Mouse (Mus musculus) limb, embryonic 15.5 days (tissue): ENCODE data around the gene Ubqln4. TPM values are rescaled to one million over a fixed set of nuclear protein-coding genes. Genes with fewer than 3 reads are reported as not detected.
A peak's percentile ranks its signal among the peaks of the same experiment; 100 is the strongest.

Experiments
- ATAC-seq: fragments of 200-750 bp; cut with Nextera tagmentation; 2 replicates; pipeline ENCODE4 v1.8.0; 2017; ENCODE audit warnings: low read depth, moderate TSS enrichment; ENCODE audit not compliant: insufficient number of reproducible peaks, low FRiP score, low TSS enrichment
- H3K27ac ChIP-seq: fragments of 300-500 bp; sonication (generic); 2 replicates; pipeline ENCODE4 v1.5.1; 2015; ENCODE audit warnings: moderate library complexity, mild to moderate bottlenecking, inconsistent platforms
- H3K27me3 ChIP-seq: fragments of 300-500 bp; sonication (generic); 2 replicates; pipeline ENCODE4 v1.6.1; 2015; ENCODE audit warnings: inconsistent platforms
- H3K36me3 ChIP-seq: fragments of 300-500 bp; sonication (generic); 2 replicates; pipeline ENCODE4 v1.6.1; 2015; ENCODE audit warnings: inconsistent platforms
- H3K4me1 ChIP-seq: fragments of 300-500 bp; sonication (generic); 2 replicates; pipeline ENCODE4 v1.6.1; 2015; ENCODE audit warnings: inconsistent platforms
- H3K4me2 ChIP-seq: fragments of 300-500 bp; sonication (generic); 2 replicates; pipeline ENCODE4 v1.6.1; 2015; ENCODE audit warnings: mild to moderate bottlenecking, inconsistent platforms
- H3K4me3 ChIP-seq: fragments of 300-500 bp; sonication (generic); 2 replicates; pipeline ENCODE4 v1.5.1; 2015; ENCODE audit warnings: mild to moderate bottlenecking, inconsistent platforms
- H3K9ac ChIP-seq: fragments of 300-500 bp; sonication (generic); 2 replicates; pipeline ENCODE4 v1.6.1; 2015; ENCODE audit warnings: inconsistent platforms
- H3K9me3 ChIP-seq: fragments of 300-500 bp; sonication (generic); 2 replicates; pipeline ENCODE4 v1.6.1; 2016; ENCODE audit warnings: inconsistent platforms
- WGBS: fragments of 180-500 bp; shearing (Covaris S2); methylation state at CpG from one replicate; pipeline ENCODE4 v1.1.7; 2015; 5-methylcytosine and 5-hydroxymethylcytosine counted together
- polyA plus RNA-seq: library from polyadenylated mRNA; unstranded; fragments of >200 nt; fragmentation: Nextera tagmentation; extraction: Ambion mirVana; gene quantifications from 2 replicates; pipeline ENCODE4 v1.2.1, GENCODE M21; 2015

Ubqln4 gene
- polyA plus RNA-seq = 39.6 and 44.1 TPM in 2 replicates

- H3K4me3 ChIP-seq = peak within 1 kb of the TSS; percentile 63
- H3K9me3 ChIP-seq = no peaks in the 10 kb centered on the region
- peaks cover 36% of the 10 kb centered on the region for H3K36me3 ChIP-seq
- peak; percentile 85 for ATAC-seq
- under 1% methylated on average over 32 of the region's 37 CpGs for WGBS
- peaks cover 31% of the 10 kb centered on the region for H3K4me1 ChIP-seq
- H3K4me2 ChIP-seq = peak within 1 kb of the TSS; percentile 79
- peak within 1 kb of the TSS; percentile 97 for H3K27ac ChIP-seq
- no peaks in the 10 kb centered on the region for H3K27me3 ChIP-seq
- H3K9ac ChIP-seq = peak within 1 kb of the TSS; percentile 55
Observed at GRCm38 (mm10) chr3:88553525-88553879, at the start of gene Ubqln4. TSS of gene Ubqln4 (plus strand) at chr3:88553758.

DNA sequence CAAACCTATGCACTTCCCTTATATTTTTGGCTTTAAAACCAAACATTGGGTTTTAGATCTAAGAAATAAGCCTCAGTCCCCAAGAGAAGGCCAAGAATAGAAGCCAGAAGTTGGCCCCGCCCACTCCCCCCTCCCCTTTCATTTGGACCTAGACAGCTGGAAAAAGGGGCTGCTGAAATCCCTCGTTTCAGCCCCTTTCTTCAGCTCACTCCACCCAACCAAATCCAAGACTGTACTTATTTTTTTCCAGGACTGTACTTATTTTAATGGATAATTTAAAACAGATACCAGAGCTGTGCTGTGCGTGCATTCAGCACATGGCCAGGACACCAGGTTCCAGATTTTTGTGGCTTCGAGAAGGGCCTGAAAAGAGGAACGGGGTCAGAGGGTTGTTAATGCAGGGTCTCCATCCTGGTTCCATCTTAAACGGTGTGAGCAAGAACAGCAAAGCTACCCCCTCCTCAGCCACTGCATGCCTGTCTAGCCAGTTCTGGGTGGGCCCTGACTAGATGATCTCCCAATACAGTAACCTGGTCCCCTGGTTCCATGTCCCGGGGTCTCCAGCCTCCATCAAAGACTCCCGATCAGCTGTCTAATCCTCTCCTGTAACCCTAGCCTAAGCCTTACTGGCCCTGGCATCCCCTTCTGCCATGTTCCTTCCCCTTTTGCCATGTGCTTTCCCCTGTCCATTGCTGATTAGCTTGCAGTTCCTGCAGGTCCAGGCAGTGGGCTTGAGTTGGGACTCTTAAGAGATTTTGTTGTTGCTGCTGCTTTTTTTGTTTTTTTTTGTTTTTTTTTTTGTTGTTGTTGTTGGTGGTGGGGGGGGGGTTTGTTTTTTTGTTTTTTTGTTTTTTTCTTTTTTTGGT, 49.4 kb upstream of the Ubqln4 start:
- Histone ChIP-seq H3K27me3 (no peaks in the 10 kb centered on the region), H3K4me2 (peak overlapping the region; percentile 69), H3K9ac (no peak overlapping the region), H3K27ac (peak overlapping the region; percentile 98), H3K9me3 (no peaks in the 10 kb centered on the region), H3K36me3 (peaks cover 8% of the 10 kb centered on the region), H3K4me1 (peaks cover 65% of the 10 kb centered on the region), H3K4me3 (peak overlapping the region; percentile 82)
- WGBS = 21% methylated on average over 8 of the region's 8 CpGs
- peak; percentile 22; the same call in 1 of the 2 replicates for ATAC-seq

- no peaks in the 10 kb centered on the region for H3K9me3 ChIP-seq
- peak overlapping the region; percentile 23; the same call in 1 of the 2 replicates for H3K4me2 ChIP-seq
- peaks cover 69% of the 10 kb centered on the region for H3K4me1 ChIP-seq
- no peak overlapping the region for H3K9ac ChIP-seq
- H3K27me3 ChIP-seq = no peaks in the 10 kb centered on the region
- ATAC-seq = no peak
- peaks cover 2% of the 10 kb centered on the region for H3K36me3 ChIP-seq
- H3K4me3 ChIP-seq = no peak overlapping the region
- H3K27ac ChIP-seq = peak overlapping the region; percentile 98
- 35% methylated on average over 6 of the region's 6 CpGs for WGBS
Observed at GRCm38 (mm10) chr3:88505081-88505480, 48.5 kb upstream of the Ubqln4 start.

DNA sequence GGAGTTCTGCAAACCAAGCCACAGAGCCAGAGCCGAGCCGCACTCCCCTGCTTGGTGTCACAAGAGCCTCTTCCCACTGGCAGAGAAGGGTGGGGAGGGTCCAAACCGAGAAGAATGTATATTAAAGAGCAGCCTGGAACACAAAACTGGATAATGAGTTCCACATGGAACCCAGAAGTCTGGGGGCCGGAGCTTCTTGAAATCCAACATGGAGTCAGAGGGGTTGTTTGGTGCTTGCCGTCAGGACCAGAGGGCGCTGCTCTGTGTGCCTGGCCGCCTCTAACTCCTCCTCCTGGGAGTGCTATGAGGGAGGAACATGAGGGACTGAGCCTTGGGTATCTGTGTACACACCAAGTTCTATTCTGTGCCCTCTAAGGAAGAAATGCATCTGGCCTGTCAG, 47.8 kb upstream of the Ubqln4 start:
- Histone ChIP-seq H3K9ac (no peak overlapping the region), H3K27ac (peak overlapping the region; percentile 98), H3K36me3 (no peaks in the 10 kb centered on the region), H3K9me3 (no peaks in the 10 kb centered on the region), H3K4me3 (no peak overlapping the region), H3K4me1 (peaks cover 69% of the 10 kb centered on the region), H3K4me2 (peak overlapping the region; percentile 23; the same call in 1 of the 2 replicates), H3K27me3 (no peaks in the 10 kb centered on the region)
- WGBS = 18% methylated on average over 7 of the region's 7 CpGs
- peak; percentile 15; the same call in 1 of the 2 replicates for ATAC-seq

DNA sequence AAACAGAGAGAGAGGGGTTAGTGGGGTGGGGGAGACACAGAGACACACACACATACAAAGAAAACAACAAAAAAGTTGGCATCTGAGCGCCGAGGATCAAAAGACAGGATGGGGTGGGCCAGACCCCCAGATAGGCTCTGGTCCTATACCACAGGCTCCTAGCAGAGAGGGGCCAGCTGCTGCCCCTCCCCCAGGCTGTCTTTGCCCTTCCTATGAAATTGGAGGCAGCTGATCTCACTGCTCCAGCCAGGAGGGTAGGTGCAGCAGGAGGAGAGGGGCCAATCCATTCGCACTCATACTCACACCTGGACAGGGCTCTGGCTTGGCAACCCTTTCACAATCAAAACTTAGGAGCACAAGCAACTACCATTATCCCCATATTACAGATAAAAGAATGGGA, 44.3 kb upstream of the Ubqln4 start:
- Histone ChIP-seq H3K4me1 (peaks cover 85% of the 10 kb centered on the region), H3K4me3 (peak overlapping the region; percentile 34), H3K36me3 (no peaks in the 10 kb centered on the region), H3K27ac (peak overlapping the region; percentile 93), H3K9me3 (no peaks in the 10 kb centered on the region), H3K4me2 (peak overlapping the region; percentile 48), H3K27me3 (no peaks in the 10 kb centered on the region), H3K9ac (no peak overlapping the region)
- no peak for ATAC-seq
- 53% methylated on average over 3 of the region's 3 CpGs for WGBS

DNA sequence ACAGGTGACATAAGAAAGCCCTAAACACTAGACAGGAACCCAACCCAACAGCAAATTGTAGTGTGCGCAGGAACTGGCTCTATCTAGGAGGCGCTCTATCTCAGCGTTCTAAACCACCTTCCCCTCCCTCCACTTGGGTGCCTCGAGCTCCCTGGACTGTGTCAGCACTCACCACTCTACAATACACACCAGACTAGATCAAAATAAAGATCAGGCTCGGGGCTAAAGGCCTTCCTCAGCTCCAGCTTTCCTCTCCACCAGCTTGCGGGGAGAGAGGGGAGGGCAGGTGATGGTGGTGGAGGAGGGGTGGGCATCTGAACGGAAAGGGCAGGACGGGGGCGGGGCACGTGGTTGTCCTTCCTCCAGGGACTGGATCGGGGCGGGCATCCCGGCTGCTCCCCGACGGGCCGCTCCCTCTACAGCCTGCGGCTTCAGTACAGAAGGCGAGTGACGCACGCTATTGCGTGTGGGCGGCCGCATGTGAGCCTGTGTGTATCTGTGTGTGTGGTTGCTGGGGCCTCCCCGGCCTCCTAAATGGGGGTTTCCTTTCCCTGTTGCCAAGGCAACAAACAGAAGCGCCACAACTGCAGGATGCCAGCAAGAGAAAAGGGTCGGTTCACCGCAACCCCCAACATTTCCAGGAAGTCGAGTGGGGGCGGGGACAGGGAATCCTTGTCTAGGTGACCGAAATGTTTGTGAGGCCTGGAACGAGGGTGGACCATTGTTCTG, 43.7 kb upstream of the Ubqln4 start, which contains the start of gene Lmna:
Gene Lmna (minus strand): TSS at position 265 of the 729 bp plus-strand sequence.
- H3K4me2 ChIP-seq = peak within 1 kb of the TSS; percentile 48
- peak within 1 kb of the TSS; percentile 31; the same call in 1 of the 2 replicates for H3K9ac ChIP-seq
- H3K9me3 ChIP-seq = no peaks in the 10 kb centered on the region
- peak within 1 kb of the TSS; percentile 34 for H3K4me3 ChIP-seq
- no peaks in the 10 kb centered on the region for H3K27me3 ChIP-seq
- H3K4me1 ChIP-seq = peaks cover 86% of the 10 kb centered on the region
- no peaks in the 10 kb centered on the region for H3K36me3 ChIP-seq
- peak within 1 kb of the TSS; percentile 93 for H3K27ac ChIP-seq
- 2% methylated on average over 29 of the region's 31 CpGs for WGBS
- peak; percentile 89 for ATAC-seq

DNA sequence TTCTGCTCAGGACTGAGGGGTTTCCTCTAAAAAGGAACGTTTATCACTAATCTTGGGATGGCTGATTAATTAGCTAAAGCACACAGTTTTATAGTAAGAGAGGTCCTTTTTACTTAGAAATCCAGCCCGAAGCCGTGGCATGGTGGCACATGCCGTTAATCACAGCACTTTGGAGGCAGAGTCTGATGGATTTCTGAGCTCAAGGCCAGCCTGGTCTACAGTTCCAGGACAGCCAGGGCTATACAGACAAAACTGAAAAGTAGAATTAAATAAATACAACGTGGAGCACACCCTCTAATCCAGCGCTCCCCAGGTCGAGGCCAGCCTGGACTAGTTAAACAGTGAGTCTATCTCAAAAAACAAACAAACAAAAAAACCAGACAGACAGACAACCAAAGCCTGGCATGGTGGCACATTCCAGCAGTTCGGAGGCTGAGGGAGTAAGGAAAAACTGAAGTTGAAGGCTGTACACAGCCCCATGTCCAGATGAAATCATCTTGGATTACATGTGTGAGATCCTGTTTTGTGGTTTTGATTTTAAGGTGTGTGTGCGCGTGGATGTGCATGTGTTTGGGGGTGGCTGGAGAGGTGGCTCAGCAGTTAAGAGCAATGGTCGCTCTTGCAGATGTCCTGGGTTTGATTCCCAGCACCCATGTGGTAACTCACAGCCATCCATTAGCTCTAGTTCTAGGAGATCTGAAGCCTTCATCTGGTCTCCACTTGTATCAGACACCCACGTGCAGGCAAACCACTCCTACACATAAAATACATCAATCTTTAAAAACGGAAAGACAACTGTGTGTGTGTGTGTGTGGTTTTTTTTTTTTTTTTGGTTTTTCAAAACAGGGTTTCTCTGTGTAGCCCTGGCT, 42.9 kb upstream of the Ubqln4 start:
- Histone ChIP-seq H3K9ac (peak overlapping the region; percentile 31; the same call in 1 of the 2 replicates), H3K27me3 (no peaks in the 10 kb centered on the region), H3K27ac (peak overlapping the region; percentile 93), H3K9me3 (no peaks in the 10 kb centered on the region), H3K4me2 (peak overlapping the region; percentile 48), H3K4me1 (peaks cover 86% of the 10 kb centered on the region), H3K36me3 (no peaks in the 10 kb centered on the region), H3K4me3 (peak overlapping the region; percentile 34)
- ATAC-seq = no peak
- 41% methylated on average over 13 of the region's 13 CpGs for WGBS

- no peak for ATAC-seq
- Histone ChIP-seq H3K4me1 (peaks cover 86% of the 10 kb centered on the region), H3K4me2 (no peak overlapping the region), H3K4me3 (no peak overlapping the region), H3K27me3 (no peaks in the 10 kb centered on the region), H3K9ac (no peak overlapping the region), H3K36me3 (no peaks in the 10 kb centered on the region), H3K9me3 (no peaks in the 10 kb centered on the region), H3K27ac (peak overlapping the region; percentile 92)
- WGBS = 55% methylated on average over 4 of the region's 4 CpGs
Observed at GRCm38 (mm10) chr3:88511559-88511958, 42.0 kb upstream of the Ubqln4 start.

DNA sequence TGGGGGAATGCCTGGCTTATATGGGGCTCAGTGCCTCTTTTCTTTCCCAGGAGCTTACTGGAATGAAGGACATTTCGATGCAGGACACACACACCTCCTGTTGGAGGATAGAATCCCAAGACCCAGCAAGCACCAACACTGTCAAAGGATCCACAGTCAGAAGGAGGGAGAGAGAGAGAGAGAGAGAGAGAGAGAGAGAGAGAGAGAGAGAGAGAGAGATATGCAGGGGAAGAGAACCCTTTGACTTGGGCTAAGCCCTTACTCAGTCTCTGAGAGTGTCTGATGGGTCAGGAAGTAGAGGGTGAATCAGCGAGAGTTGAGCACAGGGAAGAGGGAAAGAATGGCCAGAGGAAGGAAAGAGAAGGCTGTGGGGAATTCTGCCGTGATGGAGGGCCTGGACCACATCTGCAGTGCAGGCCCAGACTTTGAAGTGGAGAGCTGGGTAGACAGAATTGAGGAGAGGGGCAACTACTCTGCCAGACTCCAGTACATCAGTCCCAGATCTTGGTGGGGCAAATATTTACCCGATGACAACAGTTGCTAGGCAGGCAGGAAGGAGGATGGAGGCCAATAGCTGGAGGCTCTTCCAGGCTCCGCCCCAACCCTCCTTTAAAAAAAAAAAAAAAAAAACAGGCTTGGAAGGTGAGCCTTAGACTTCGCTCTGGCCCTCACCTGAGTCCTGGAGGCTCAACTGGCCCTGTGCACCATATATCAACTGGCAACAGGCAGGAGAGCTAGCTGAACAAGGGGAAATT, 41.2 kb upstream of the Ubqln4 start:
- H3K27ac ChIP-seq = peak overlapping the region; percentile 92
- no peaks in the 10 kb centered on the region for H3K27me3 ChIP-seq
- no peaks in the 10 kb centered on the region for H3K9me3 ChIP-seq
- peak overlapping the region; percentile 26 for H3K4me2 ChIP-seq
- WGBS = 22% methylated on average over 6 of the region's 6 CpGs
- H3K4me3 ChIP-seq = no peak overlapping the region
- no peaks in the 10 kb centered on the region for H3K36me3 ChIP-seq
- H3K9ac ChIP-seq = no peak overlapping the region
- ATAC-seq = peak; percentile 5; the same call in 1 of the 2 replicates
- H3K4me1 ChIP-seq = peaks cover 78% of the 10 kb centered on the region

GRCm38 (mm10) chr3:88512896-88513545, 40.5 kb upstream of the Ubqln4 start:
- Histone ChIP-seq H3K4me3 (no peak overlapping the region), H3K9me3 (no peaks in the 10 kb centered on the region), H3K36me3 (no peaks in the 10 kb centered on the region), H3K4me2 (peak overlapping the region; percentile 26), H3K4me1 (peaks cover 73% of the 10 kb centered on the region), H3K27ac (peak overlapping the region; percentile 92), H3K27me3 (no peaks in the 10 kb centered on the region), H3K9ac (no peak overlapping the region)
- ATAC-seq = peak; percentile 33
- 21% methylated on average over 15 of the region's 15 CpGs for WGBS
